Mouse (Mus musculus) G1E (cell line): Measurements from ENCODE around the gene Igflr1.

Experiments used
- CTCF ChIP-seq: IDR thresholded peaks from 2 replicates; pipeline ENCODE4 v1.5.1; 2012; ENCODE audit warnings: low read depth, low read length, inconsistent platforms, mixed read lengths
- GATA1 ChIP-seq: IDR thresholded peaks from 2 replicates; pipeline ENCODE4 v1.6.1; 2012; ENCODE audit warnings: borderline replicate concordance, low read length, inconsistent platforms, mixed read lengths
- POLR2AphosphoS5 ChIP-seq: IDR thresholded peaks from 2 replicates; pipeline ENCODE4 v1.6.1; 2012; ENCODE audit warnings: low read depth, low read length, inconsistent platforms; ENCODE audit not compliant: insufficient replicate concordance

DNA sequence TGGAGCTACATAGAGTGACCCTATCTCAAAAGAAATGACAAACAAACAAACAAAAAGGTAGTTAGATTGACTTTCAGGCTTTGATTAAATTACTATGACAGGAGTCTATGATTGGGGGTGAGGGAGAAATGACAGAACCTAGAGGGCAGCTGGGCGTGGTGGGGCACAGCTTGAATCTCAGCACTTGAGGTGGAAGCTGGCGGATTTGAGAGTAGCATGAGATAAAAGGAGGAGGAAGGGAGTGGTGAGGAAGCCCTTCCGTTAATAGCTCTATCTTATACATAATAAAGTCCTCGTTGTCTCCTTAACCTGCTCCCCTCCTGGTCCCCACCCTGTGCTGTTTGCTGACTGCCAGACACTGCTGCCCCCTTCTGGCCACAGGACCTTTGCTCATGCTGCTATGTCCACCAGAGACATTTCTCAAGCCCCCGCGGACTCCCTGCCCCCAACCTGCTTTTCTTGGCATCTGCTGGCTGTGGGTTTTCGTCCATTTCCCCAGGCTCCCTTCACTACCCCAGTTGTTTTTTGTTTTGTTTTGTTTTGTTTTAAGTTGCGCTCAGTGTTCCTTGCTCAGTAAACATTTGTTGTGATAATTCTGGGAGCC, 42.6 kb downstream of the Igflr1 start:
- TF ChIP-seq CTCF (no peak; the same call in 1 of the 2 replicates), GATA1 (no peak), POLR2AphosphoS5 (no peak)
